Mouse (Mus musculus) kidney, adult 2 months (tissue): Measurements from ENCODE around the gene Anapc5.

Source experiments
- CTCF ChIP-seq: fragments of 200-500 bp; conservative IDR thresholded peaks from 2 replicates; pipeline ENCODE4 v1.5.1; 2011; ENCODE audit warnings: low read depth, mild to moderate bottlenecking, control low read depth, low read length, moderate library complexity, mixed read lengths; ENCODE audit not compliant: insufficient read depth, insufficient read length
- POLR2A ChIP-seq: fragments of 200-500 bp; IDR thresholded peaks from one replicate; pipeline ENCODE4 v1.6.1; 2011; ENCODE audit warnings: low read depth, low read length, control low read depth

- TF ChIP-seq CTCF (no peak), POLR2A (no peak)
Measured at GRCm38 (mm10) chr5:122799379-122800344, 21.5 kb downstream of the Anapc5 start.
